Mouse (Mus musculus) embryo, embryonic 11 days (tissue): Measurements from ENCODE around the gene Snrk.

Experiments
- DNase-seq: peaks from one replicate; pipeline ENCODE4 v3.0.0-alpha.2; 2015

The Snrk gene

GRCm38 (mm10) chr9:122185953-122186352, 68.9 kb downstream of the Snrk start:
- DNase-seq: no peak

- no peak for DNase-seq
These were observed 69.7 kb downstream of the Snrk start for GRCm38 (mm10) chr9:122186643-122187226.

- DNase-seq: no peak
These were observed 70.4 kb downstream of the Snrk start for GRCm38 (mm10) chr9:122187451-122187921.

- no peak for DNase-seq
These were observed 71.7 kb downstream of the Snrk start for GRCm38 (mm10) chr9:122188724-122189123.

DNA sequence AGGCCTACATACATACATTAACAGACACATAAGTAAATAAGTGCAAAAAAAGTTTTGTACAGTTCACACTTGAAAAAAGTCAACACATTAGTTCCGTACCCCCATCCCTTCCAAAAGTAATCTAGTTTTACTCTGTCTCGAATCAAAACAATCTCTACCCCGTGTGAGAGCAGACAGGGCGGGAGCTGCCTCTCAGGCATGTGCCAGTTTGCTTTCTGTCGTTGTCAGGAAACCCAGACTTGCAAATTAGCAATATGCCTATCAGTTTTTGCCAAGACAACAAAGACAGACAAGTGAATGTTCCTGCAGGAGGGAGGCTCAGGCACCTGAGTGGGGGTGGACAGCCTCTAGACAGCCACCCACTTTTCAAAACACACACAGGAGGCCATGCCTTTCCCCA, 76.3 kb downstream of the Snrk start:
- no peak for DNase-seq

GRCm38 (mm10) chr9:122193823-122194222, 76.8 kb downstream of the Snrk start:
- DNase-seq: no peak

DNA sequence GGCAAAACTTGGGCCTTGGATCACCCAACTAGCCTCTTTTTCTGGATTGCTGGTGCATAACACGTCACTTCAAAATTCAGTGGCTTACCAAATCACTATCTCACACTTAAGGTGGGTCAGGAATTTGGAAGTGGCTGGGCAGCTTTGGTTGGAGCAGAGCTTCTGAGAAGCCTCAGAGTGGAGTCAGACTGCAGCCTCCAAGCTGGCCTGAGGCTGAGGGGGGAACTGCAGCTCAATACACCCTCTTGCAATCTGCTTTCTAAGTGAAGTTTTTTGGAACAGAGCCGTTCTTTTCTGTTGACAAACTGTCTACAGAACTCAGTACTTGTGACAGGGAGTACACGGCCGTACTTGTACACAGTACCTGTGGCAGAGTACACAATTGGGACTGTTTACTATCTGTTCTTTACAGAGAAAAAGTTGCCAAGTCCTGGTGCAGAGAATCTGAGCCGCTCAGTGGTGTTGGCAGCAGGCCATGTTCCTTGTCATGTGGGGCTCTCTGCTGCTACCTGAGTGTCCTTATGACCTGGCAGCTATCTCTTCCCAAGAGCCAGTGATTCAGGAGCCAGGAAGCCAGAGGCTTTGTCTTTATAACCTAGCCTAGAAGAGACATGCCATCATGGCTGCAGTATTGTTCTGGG, 78.1 kb downstream of the Snrk start:
- DNase-seq: no peak

DNA sequence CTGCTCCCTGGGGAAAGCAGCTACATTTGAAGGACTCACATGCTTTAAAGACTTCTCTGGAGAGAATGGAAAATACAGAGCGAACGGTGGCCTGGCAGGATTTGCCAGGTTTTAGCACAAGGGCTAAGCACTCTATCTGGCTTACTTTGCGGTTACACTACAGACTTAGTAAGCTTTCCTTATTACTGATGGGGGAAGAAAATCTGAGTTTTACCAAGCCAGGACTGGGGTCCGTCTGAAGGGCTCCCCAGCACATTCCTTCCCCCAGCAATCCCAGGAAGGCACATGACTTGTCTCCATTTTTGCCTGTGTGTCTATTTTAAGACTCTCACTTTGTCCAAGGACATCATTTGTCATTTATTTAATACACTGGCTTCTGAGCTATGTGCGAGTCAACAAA, 80.0 kb downstream of the Snrk start:
- no peak for DNase-seq

DNA sequence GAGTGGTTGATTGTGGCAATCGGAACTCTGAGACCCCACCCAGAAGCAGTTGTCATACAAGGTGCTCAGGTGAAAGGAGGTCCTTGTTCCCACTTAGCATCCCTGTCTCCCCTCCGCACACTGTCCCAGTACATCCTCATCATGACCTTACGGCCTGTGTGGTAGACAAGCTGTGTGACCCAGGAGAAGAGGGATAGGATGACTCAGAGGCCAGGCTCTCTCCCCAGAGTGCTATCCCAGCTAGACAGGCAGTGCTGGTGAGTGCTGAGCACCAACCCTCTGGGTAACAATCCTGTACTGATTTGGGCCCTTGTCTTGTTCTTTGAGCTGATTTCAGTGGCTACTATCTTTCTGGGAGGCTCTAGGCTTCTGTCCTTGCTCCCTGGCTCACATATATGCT, 81.6 kb downstream of the Snrk start:
- no peak for DNase-seq

DNA sequence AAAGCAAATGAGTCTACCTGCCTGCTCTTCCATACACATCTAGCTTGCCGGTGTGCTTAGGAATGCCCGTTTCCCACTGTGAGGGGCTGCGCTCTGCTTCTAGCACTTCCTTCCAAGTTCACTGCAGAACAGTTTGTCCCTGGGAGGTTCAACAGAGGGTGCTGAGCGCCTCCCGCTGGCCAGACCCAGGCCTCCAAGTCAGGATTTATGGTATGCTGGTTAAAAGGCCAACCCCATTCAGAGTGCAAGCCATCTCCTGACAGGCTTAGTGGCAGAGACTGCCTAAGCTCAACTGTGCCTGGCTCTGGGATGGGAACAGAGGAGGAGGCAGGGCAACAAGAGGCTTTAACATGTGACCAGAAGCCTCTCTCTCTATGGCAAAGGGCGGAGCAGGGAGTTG, 82.2 kb downstream of the Snrk start:
- peak; percentile 64 for DNase-seq

GRCm38 (mm10) chr9:122204508-122204907, 87.4 kb downstream of the Snrk start:
- peak; percentile 71 for DNase-seq

DNA sequence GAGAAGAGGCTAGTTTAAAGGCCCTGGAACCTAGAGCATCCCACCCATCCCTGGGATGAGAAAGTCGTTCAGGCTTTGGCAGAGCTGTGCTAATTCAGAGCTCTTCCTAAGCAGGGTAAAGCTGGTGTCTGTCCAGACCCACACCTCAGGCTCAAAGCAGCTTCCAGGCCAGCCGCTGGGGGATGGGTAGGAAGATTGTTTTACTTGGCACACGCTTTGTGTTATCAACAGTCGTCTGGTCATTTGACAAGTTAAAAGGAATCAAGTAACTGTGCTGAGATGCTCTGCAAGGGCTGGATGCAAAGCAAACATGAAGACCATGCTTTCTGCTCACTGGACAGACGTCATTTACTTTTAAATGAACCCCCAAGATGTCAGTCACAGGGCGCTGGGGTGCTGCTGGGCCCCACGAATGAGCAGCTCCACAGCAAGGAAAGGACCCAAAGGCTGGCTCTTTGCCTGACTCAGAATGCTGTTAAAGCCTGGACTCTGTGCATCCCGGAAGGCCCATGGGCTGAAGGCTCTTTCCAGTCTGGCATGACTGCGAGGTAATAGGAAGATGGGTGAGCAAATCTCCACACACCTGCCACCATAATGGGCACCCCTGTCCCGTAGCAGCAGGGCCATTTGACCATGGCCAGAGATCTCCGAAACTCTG, 88.6 kb downstream of the Snrk start:
- DNase-seq: no peak

- no peak for DNase-seq
These were observed 91.2 kb downstream of the Snrk start for GRCm38 (mm10) chr9:122208311-122208710.

DNA sequence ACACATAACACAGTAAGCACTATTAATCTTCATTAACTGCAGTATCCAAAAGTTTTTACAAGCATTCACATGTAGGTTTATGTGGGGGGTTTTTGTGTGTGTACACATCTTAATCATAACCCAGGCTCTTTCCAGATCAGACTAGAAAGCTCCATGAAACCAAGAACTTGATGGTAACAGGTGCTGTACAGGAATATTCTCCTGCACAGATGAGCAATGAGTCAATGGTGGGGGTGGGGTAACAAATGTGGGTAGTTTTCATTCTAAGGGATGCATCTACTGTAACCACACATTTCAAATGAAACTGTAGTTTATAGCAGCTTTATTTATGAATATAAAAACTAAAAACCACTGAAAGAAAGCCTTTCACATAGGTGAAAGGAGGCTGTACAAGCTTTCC, 98.1 kb downstream of the Snrk start:
- no peak for DNase-seq

GRCm38 (mm10) chr9:122216945-122217529, 100.0 kb downstream of the Snrk start:
- DNase-seq: no peak
